Mouse (Mus musculus) midbrain, embryonic 15.5 days (tissue): ENCODE results near the gene Aifm1. TPM values are rescaled to one million over a fixed set of nuclear protein-coding genes. Genes with fewer than 3 reads are reported as not detected.

ENCODE experiments used
- ATAC-seq: fragments of 200-750 bp; cut with Nextera tagmentation; replicated peaks from 2 replicates; pipeline ENCODE4 v1.8.0; 2017; ENCODE audit warnings: moderate TSS enrichment
- H3K27ac ChIP-seq: fragments of 300-500 bp; sonication (generic); 2 replicates; pipeline ENCODE4 v1.5.1; 2015; ENCODE audit warnings: mild to moderate bottlenecking, inconsistent platforms
- H3K27me3 ChIP-seq: fragments of 300-500 bp; sonication (generic); replicated peaks from 2 replicates; pipeline ENCODE4 v1.6.1; 2015; ENCODE audit warnings: inconsistent platforms
- H3K36me3 ChIP-seq: fragments of 300-500 bp; sonication (generic); replicated peaks from 2 replicates; pipeline ENCODE4 v1.6.1; 2015; ENCODE audit warnings: inconsistent platforms
- H3K4me1 ChIP-seq: fragments of 300-500 bp; sonication (generic); 2 replicates; pipeline ENCODE4 v1.6.1; 2015; ENCODE audit warnings: inconsistent platforms
- H3K4me2 ChIP-seq: fragments of 300-500 bp; sonication (generic); 2 replicates; pipeline ENCODE4 v1.6.1; 2015; ENCODE audit warnings: inconsistent platforms, mild to moderate bottlenecking, moderate library complexity
- H3K4me3 ChIP-seq: fragments of 300-500 bp; sonication (generic); 2 replicates; pipeline ENCODE4 v1.5.1; 2015; ENCODE audit warnings: mild to moderate bottlenecking, inconsistent platforms
- H3K9ac ChIP-seq: fragments of 300-500 bp; sonication (generic); 2 replicates; pipeline ENCODE4 v1.6.1; 2015; ENCODE audit warnings: mild to moderate bottlenecking, inconsistent platforms
- H3K9me3 ChIP-seq: fragments of 300-500 bp; sonication (generic); 2 replicates; pipeline ENCODE4 v1.6.1; 2016; ENCODE audit warnings: inconsistent platforms
- WGBS: fragments of 180-500 bp; shearing (Covaris S2); methylation state at CpG from one replicate; pipeline ENCODE4 v1.1.7; 2015; ENCODE audit warnings: mixed read lengths; 5-methylcytosine and 5-hydroxymethylcytosine counted together
- polyA plus RNA-seq: library from polyadenylated mRNA; unstranded; fragments of >200 nt; fragmentation: Nextera tagmentation; extraction: Ambion mirVana; gene quantifications from 2 replicates; pipeline ENCODE4 v1.2.1, GENCODE M21; 2015

Gene Aifm1
- polyA plus RNA-seq, 1 experiment from 2014 or later, result 38.9 TPM

GRCm38 (mm10) chrX:48433527-48433899 is 79.8 kb downstream of the Aifm1 start:
- no peak overlapping the region for H3K4me2 ChIP-seq
- H3K27me3 ChIP-seq, result no peaks in the 10 kb centered on the region
- no peak overlapping the region for H3K9ac ChIP-seq
- no peak overlapping the region for H3K27ac ChIP-seq
- no peaks in the 10 kb centered on the region for H3K36me3 ChIP-seq
- WGBS, result 54% methylated on average over 6 of the region's 6 CpGs
- no peak for ATAC-seq
- no peaks in the 10 kb centered on the region for H3K4me1 ChIP-seq
- no peaks in the 10 kb centered on the region for H3K9me3 ChIP-seq
- H3K4me3 ChIP-seq, result no peak overlapping the region

GRCm38 (mm10) chrX:48432599-48433526 is 80.5 kb downstream of the Aifm1 start:
- no peak overlapping the region for H3K4me2 ChIP-seq
- no peak for ATAC-seq
- WGBS, result 74% methylated on average over 15 of the region's 15 CpGs
- H3K9ac ChIP-seq, result no peak overlapping the region
- no peak overlapping the region for H3K27ac ChIP-seq
- no peak overlapping the region for H3K4me3 ChIP-seq
- H3K36me3 ChIP-seq, result no peaks in the 10 kb centered on the region
- H3K9me3 ChIP-seq, result no peaks in the 10 kb centered on the region
- H3K27me3 ChIP-seq, result no peaks in the 10 kb centered on the region
- no peaks in the 10 kb centered on the region for H3K4me1 ChIP-seq

GRCm38 (mm10) chrX:48429538-48429937 is 83.8 kb downstream of the Aifm1 start:
- Histone ChIP-seq H3K36me3 (no peaks in the 10 kb centered on the region), H3K4me2 (no peak overlapping the region), H3K27me3 (no peaks in the 10 kb centered on the region), H3K4me1 (no peaks in the 10 kb centered on the region), H3K9ac (no peak overlapping the region), H3K9me3 (no peaks in the 10 kb centered on the region), H3K27ac (no peak overlapping the region), H3K4me3 (no peak overlapping the region)
- no peak for ATAC-seq
- WGBS, result 43% methylated on average over 6 of the region's 6 CpGs

- no peak overlapping the region for H3K27ac ChIP-seq
- no peak for ATAC-seq
- H3K4me1 ChIP-seq, result no peaks in the 10 kb centered on the region
- H3K36me3 ChIP-seq, result no peaks in the 10 kb centered on the region
- H3K9ac ChIP-seq, result no peak overlapping the region
- H3K27me3 ChIP-seq, result no peaks in the 10 kb centered on the region
- H3K4me3 ChIP-seq, result no peak overlapping the region
- no peak overlapping the region for H3K4me2 ChIP-seq
- no peaks in the 10 kb centered on the region for H3K9me3 ChIP-seq
Observed at GRCm38 (mm10) chrX:48429100-48429499, 84.3 kb downstream of the Aifm1 start.

- ATAC-seq, result no peak
- H3K4me3 ChIP-seq, result no peak overlapping the region
- 87% methylated on average over 8 of the region's 8 CpGs for WGBS
- H3K4me1 ChIP-seq, result no peaks in the 10 kb centered on the region
- H3K9me3 ChIP-seq, result no peaks in the 10 kb centered on the region
- H3K9ac ChIP-seq, result no peak overlapping the region
- no peak overlapping the region for H3K4me2 ChIP-seq
- no peaks in the 10 kb centered on the region for H3K36me3 ChIP-seq
- no peaks in the 10 kb centered on the region for H3K27me3 ChIP-seq
- H3K27ac ChIP-seq, result no peak overlapping the region
Observed at GRCm38 (mm10) chrX:48428642-48429041, 84.7 kb downstream of the Aifm1 start.

- no peak overlapping the region for H3K4me2 ChIP-seq
- ATAC-seq, result no peak
- H3K27ac ChIP-seq, result no peak overlapping the region
- H3K27me3 ChIP-seq, result no peaks in the 10 kb centered on the region
- no peak overlapping the region for H3K9ac ChIP-seq
- H3K4me3 ChIP-seq, result no peak overlapping the region
- H3K4me1 ChIP-seq, result no peaks in the 10 kb centered on the region
- H3K36me3 ChIP-seq, result no peaks in the 10 kb centered on the region
- no peaks in the 10 kb centered on the region for H3K9me3 ChIP-seq
- 94% methylated on average over 6 of the region's 6 CpGs for WGBS
Observed at GRCm38 (mm10) chrX:48428241-48428640, 85.1 kb downstream of the Aifm1 start.

GRCm38 (mm10) chrX:48425280-48425679 is 88.1 kb downstream of the Aifm1 start:
- H3K9ac ChIP-seq, result no peak overlapping the region
- no peak overlapping the region for H3K4me2 ChIP-seq
- ATAC-seq, result no peak
- H3K27ac ChIP-seq, result no peak overlapping the region
- H3K36me3 ChIP-seq, result no peaks in the 10 kb centered on the region
- H3K4me3 ChIP-seq, result no peak overlapping the region
- H3K9me3 ChIP-seq, result no peaks in the 10 kb centered on the region
- 76% methylated on average over 7 of the region's 7 CpGs for WGBS
- no peaks in the 10 kb centered on the region for H3K27me3 ChIP-seq
- no peaks in the 10 kb centered on the region for H3K4me1 ChIP-seq

Other genes starting within 250 kb of the Aifm1 start
- gene Bcorl1, start 172.2 kb downstream of the Aifm1 start, polyA plus RNA-seq, result 6.2 and 8.4 TPM in 2 replicates
- 0.50 and 0.80 TPM in 2 replicates for gene Elf4, start 50.4 kb downstream of the Aifm1 start, polyA plus RNA-seq
- gene Rab33a, start 5.7 kb upstream of the Aifm1 start, polyA plus RNA-seq, result 94.9 and 98.1 TPM in 2 replicates
- 9.2 and 9.3 TPM in 2 replicates for gene Zfp280c, start 80.9 kb upstream of the Aifm1 start, polyA plus RNA-seq
- gene Slc25a14, start 109.8 kb upstream of the Aifm1 start, polyA plus RNA-seq, result 42.0 and 43.4 TPM in 2 replicates
- gene Gpr119, start 160.9 kb upstream of the Aifm1 start, polyA plus RNA-seq, result not detected in 2 replicates
- 21.2 and 22.1 TPM in 2 replicates for gene Rbmx2, start 181.4 kb upstream of the Aifm1 start, polyA plus RNA-seq